Mouse (Mus musculus): ENCODE measurements around the gene Hist1h2bf.

GRCm38 (mm10) chr13:23605052-23605451, 31.1 kb upstream of the Hist1h2bf start:
- TF ChIP-seq POLR2A (IDR thresholded peaks at IDR 0.05; ENCODE audit: low read depth, low read length) (no peak), CTCF (IDR thresholded peaks at IDR 0.05; ENCODE audit: borderline replicate concordance, insufficient read depth, low read length) (no peak)
